Mouse (Mus musculus) CH12F3 (cell line): ENCODE results near the gene Rsbn1.

Experiments used
- in situ Hi-C: fragments of 300-500 bp; cut with MboI; formaldehyde crosslinking; loops from 2 replicates; pipeline ENCODE4 v1.14.3; 2020; ENCODE audit warnings: low sequenced_read_pairs

The Rsbn1 gene

GRCm38 (mm10) chr3:103914010-103914669 lies at the start of gene Rsbn1:
TSS of gene Rsbn1 (plus strand) at chr3:103914120.
- in situ Hi-C loops, result no loop called here

GRCm38 (mm10) chr3:103864200-103864599 lies 49.7 kb upstream of the Rsbn1 start:
- in situ Hi-C loops, result no loop called here

GRCm38 (mm10) chr3:103867424-103867971 lies 46.4 kb upstream of the Rsbn1 start:
- in situ Hi-C loops, result no loop called here

- in situ Hi-C loops, result no loop called here
These were observed 45.9 kb upstream of the Rsbn1 start for GRCm38 (mm10) chr3:103868008-103868407.

- in situ Hi-C loops, result no loop called here
These were observed 41.2 kb upstream of the Rsbn1 start for GRCm38 (mm10) chr3:103872663-103873098.

- in situ Hi-C loops, result no loop called here
These were observed 39.6 kb upstream of the Rsbn1 start for GRCm38 (mm10) chr3:103874329-103874728.

- in situ Hi-C loops, result no loop called here
These were observed 28.0 kb upstream of the Rsbn1 start for GRCm38 (mm10) chr3:103885946-103886345.

- in situ Hi-C loops, result no loop called here
These were observed 26.3 kb upstream of the Rsbn1 start for GRCm38 (mm10) chr3:103887581-103887980.

GRCm38 (mm10) chr3:103893374-103893773 lies 20.5 kb upstream of the Rsbn1 start:
- in situ Hi-C loops, result no loop called here

GRCm38 (mm10) chr3:103904705-103905104 lies 9.2 kb upstream of the Rsbn1 start:
- in situ Hi-C loops, result no loop called here

- in situ Hi-C loops, result no loop called here
These were observed 6.4 kb upstream of the Rsbn1 start for GRCm38 (mm10) chr3:103907335-103908030.

- in situ Hi-C loops, result no loop called here
These were observed 5.1 kb upstream of the Rsbn1 start for GRCm38 (mm10) chr3:103908781-103909180.

GRCm38 (mm10) chr3:103913451-103913961 lies 414 bp upstream of the Rsbn1 start:
- in situ Hi-C loops, result no loop called here

GRCm38 (mm10) chr3:103914732-103915508 lies 1.0 kb downstream of the Rsbn1 start:
- in situ Hi-C loops, result no loop called here

GRCm38 (mm10) chr3:103915509-103915896 lies 1.6 kb downstream of the Rsbn1 start:
- in situ Hi-C loops, result no loop called here

- in situ Hi-C loops, result no loop called here
These were observed 2.4 kb downstream of the Rsbn1 start for GRCm38 (mm10) chr3:103916205-103916838.

GRCm38 (mm10) chr3:103916839-103917237 lies 2.9 kb downstream of the Rsbn1 start:
- in situ Hi-C loops, result no loop called here

GRCm38 (mm10) chr3:103920094-103920493 lies 6.2 kb downstream of the Rsbn1 start:
- in situ Hi-C loops, result no loop called here

- in situ Hi-C loops, result no loop called here
These were observed 11.4 kb downstream of the Rsbn1 start for GRCm38 (mm10) chr3:103925302-103925701.

- in situ Hi-C loops, result no loop called here
These were observed 13.6 kb downstream of the Rsbn1 start for GRCm38 (mm10) chr3:103927511-103927910.
